11 mouse cellular contexts compared by ENCODE assay signal in the genomic region with DNA sequence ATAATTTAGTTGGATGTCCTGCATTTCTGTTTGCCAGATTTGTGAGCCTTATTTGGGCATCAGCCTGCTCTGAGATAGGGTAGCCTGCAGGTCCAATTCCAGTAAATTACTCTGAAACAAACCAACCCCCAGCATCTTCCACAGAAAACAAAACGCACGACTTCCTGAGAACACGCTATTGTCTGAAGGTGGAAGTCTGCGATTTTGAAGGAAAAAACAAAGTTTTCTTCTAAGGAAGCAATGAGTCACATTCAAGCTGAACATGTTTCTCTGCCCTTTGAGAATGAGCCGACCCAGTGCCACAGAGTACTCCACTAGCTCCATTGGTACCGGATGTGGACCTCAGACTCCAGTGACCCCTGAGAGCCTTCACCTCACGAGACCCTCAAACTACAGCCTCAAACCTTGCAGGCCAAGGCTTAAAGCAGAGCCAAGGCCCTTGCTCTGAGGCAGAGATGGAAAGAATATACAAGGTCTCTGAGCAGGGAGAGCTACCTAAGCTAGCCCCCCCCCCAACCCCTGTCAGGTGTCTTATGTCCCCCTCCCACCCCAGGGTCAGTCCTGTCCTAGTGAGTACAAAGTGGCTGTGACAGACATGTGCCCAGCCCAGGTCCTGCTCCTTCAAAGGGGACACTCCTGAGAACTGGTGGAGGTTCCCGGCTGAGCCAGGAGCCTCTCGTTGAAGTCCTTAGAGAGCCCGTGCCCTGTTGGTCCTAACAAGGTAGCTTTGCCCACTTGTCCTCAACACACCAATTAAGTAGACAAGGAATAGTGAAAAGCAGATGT.
DNase-seq lines count a peak whose midpoint lies in the region; ATAC-seq and TF ChIP-seq lines count a peak whose summit lies in the region.
"Had no signal": no experiment of that assay in that cellular context is flagged by ENCODE, and none has a peak within 500 bp of the region (broad histone marks: within the 10 kb centered on the region; RNA-seq: fewer than 3 reads in every experiment).

No protein-coding gene starts in this region.

- ATAC-seq in heart, embryonic 15.5 days (replicated peaks; ENCODE audit: insufficient number of reproducible peaks, insufficient read depth, low FRiP score, low read depth): no peak
- 0 out of 2 replicates have a peak, but pooled peaks have one; percentile 63 for ATAC-seq in heart, embryonic 16.5 days (replicated peaks; ENCODE audit: extremely low read depth, insufficient read depth, low FRiP score)
- ATAC-seq: forebrain, postnatal 0 days; midbrain, embryonic 16.5 days had no signal

- no peak overlapping the region for H3K4me3 ChIP-seq in heart, embryonic 15.5 days
- no peak overlapping the region for H3K4me3 ChIP-seq in liver, adult 2 months (ENCODE audit: insufficient read depth, low read depth, low read length)
- no peak overlapping the region for H3K4me3 ChIP-seq in heart, embryonic 16.5 days (ENCODE audit: low read length)

- no peak overlapping the region for H3K4me2 ChIP-seq in heart, embryonic 15.5 days
- no peak overlapping the region for H3K4me2 ChIP-seq in heart, embryonic 16.5 days (ENCODE audit: low read depth, low read length)

- H3K9me3 ChIP-seq in heart, embryonic 15.5 days (replicated peaks): no peaks in the 10 kb centered on the region
- H3K9me3 ChIP-seq in heart, embryonic 16.5 days (replicated peaks; ENCODE audit: control insufficient read depth, low read length): no peaks in the 10 kb centered on the region

- no peak for DNase-seq in heart, postnatal 14 days
- DNase-seq in liver, adult 2 months (ENCODE audit: extremely low read depth, low read depth, low spot score): no peak
- no peak for DNase-seq in liver
- DNase-seq in kidney, postnatal 14 days: peak; percentile 42
- DNase-seq in cerebellum, postnatal 4 days (ENCODE audit: low spot score in 2 of 2): no peak
- DNase-seq: forebrain, postnatal 0 days; gastrocnemius, postnatal 36 days; layer of hippocampus, adult 9-11 months had no signal

- no peaks in the 10 kb centered on the region for H3K27me3 ChIP-seq in heart, embryonic 15.5 days
- H3K27me3 ChIP-seq in liver, adult 2 months (ENCODE audit: control insufficient read depth, insufficient read depth, low read length): no peaks in the 10 kb centered on the region
- H3K27me3 ChIP-seq in heart, embryonic 16.5 days (ENCODE audit: control insufficient read depth, insufficient read depth, low read length): no peaks in the 10 kb centered on the region

- no peaks in the 10 kb centered on the region for H3K79me2 ChIP-seq in liver, adult 2 months (ENCODE audit: control insufficient read depth, insufficient read depth, low read length)

- H3K4me1 ChIP-seq in heart, embryonic 15.5 days (replicated peaks): peaks cover 12% of the 10 kb centered on the region
- H3K4me1 ChIP-seq in liver, adult 2 months (ENCODE audit: control insufficient read depth, insufficient read depth, low read length): peaks cover under 1% of the 10 kb centered on the region; the same call in 1 of the 2 replicates
- H3K4me1 ChIP-seq in heart, embryonic 16.5 days (ENCODE audit: control insufficient read depth, insufficient read depth, low read length): peaks cover 9% of the 10 kb centered on the region

- WGBS in heart, embryonic 15.5 days: 66% methylated on average over 10 of the region's 10 CpGs
- 88% methylated on average over 10 of the region's 10 CpGs for WGBS in liver, adult 2 months
- 72% methylated on average over 10 of the region's 10 CpGs for WGBS in heart, embryonic 16.5 days

- H3K27ac ChIP-seq in heart, embryonic 15.5 days: peak overlapping the region; percentile 58
- peak overlapping the region; percentile 5; the same call in 1 of the 2 replicates for H3K27ac ChIP-seq in liver, adult 2 months (replicated peaks; ENCODE audit: insufficient read depth, low read depth, low read length)
- peak overlapping the region; percentile 37 for H3K27ac ChIP-seq in heart, embryonic 16.5 days (ENCODE audit: low read length)

- H3K36me3 ChIP-seq in heart, embryonic 15.5 days: no peaks in the 10 kb centered on the region
- no peaks in the 10 kb centered on the region for H3K36me3 ChIP-seq in liver, adult 2 months (ENCODE audit: control insufficient read depth, insufficient read depth, low read length)
- no peaks in the 10 kb centered on the region for H3K36me3 ChIP-seq in heart, embryonic 16.5 days (ENCODE audit: control insufficient read depth, insufficient read depth)

- no peak for TF ChIP-seq POLR2A in liver, adult 2 months (IDR thresholded peaks at IDR 0.05; ENCODE audit: extremely low read depth, insufficient read depth, low read length)

- no peak for TF ChIP-seq CTCF in liver, adult 2 months (IDR thresholded peaks at IDR 0.05; ENCODE audit: low read depth, low read length)

- H3K9ac ChIP-seq in heart, embryonic 15.5 days: no peak overlapping the region
- H3K9ac ChIP-seq in liver, adult 2 months (ENCODE audit: low read depth, low read length): no peak overlapping the region
- no peak overlapping the region for H3K9ac ChIP-seq in heart, embryonic 16.5 days (ENCODE audit: low read length)
- H3K9ac ChIP-seq: forebrain, postnatal 0 days had no signal

- intact Hi-C loops in heart, postnatal 14 days (cut with DNase I): no loop called here

Comparison
In these comparisons a context has a peak if more than half of its experiments do, and no peak if none do; other contexts are left out.
1. H3K27ac ChIP-seq: peak in every context shown above with its lines; median percentile 58 in heart, embryonic 15.5 days; 37 in heart, embryonic 16.5 days; 5 in liver, adult 2 months.